Mouse (Mus musculus) urinary bladder, postnatal 14 days (tissue): ENCODE data around the gene Ap3s2.

Source experiments
- DNase-seq: peaks from one replicate; pipeline ENCODE4 v3.0.0; 2021; ENCODE audit warnings: low spot score

Gene Ap3s2

GRCm38 (mm10) chr7:79844090-79844802 is 76.2 kb downstream of the Ap3s2 start:
- peak; percentile 38 for DNase-seq

- no peak for DNase-seq
Measured at GRCm38 (mm10) chr7:79842163-79842562, 78.3 kb downstream of the Ap3s2 start.

- DNase-seq, result no peak
Measured at GRCm38 (mm10) chr7:79837247-79837646, 83.2 kb downstream of the Ap3s2 start.

GRCm38 (mm10) chr7:79835196-79835595 is 85.3 kb downstream of the Ap3s2 start:
- DNase-seq, result no peak

GRCm38 (mm10) chr7:79832980-79833379 is 87.5 kb downstream of the Ap3s2 start:
- no peak for DNase-seq

- peak; percentile 21 for DNase-seq
Measured at GRCm38 (mm10) chr7:79831585-79831984, 88.9 kb downstream of the Ap3s2 start.

- no peak for DNase-seq
Measured at GRCm38 (mm10) chr7:79831145-79831544, 89.3 kb downstream of the Ap3s2 start.

DNA sequence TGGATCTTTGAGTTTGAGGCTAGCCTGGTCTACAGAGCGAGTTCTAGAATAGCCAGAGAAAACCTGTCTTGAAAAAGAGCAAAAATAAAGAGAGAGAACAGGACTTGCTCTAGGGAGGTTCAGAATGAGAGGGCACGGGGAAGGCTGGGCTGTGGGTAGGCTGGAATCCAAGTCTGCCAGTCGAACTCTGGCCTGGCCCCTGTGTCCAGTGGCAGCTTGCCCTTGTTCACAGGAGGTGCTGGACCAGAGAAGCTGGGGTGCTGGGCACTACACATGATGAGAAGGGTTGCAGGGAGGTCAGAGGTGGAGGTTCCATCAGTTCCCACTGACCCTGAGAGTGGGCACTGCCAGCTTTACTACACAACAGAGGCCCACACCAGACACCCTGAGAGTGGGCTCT is 92.1 kb downstream of the Ap3s2 start:
- no peak for DNase-seq
